Mouse (Mus musculus): Measurements from ENCODE around the gene Tmeff1. TPM values are rescaled to one million over a fixed set of nuclear protein-coding genes. Genes with fewer than 3 reads are reported as not detected.
A peak's percentile ranks its signal among the peaks of the same experiment; 100 is the strongest.

Gene Tmeff1
- polyA plus RNA-seq, 1 experiment: 39.8 TPM

DNA sequence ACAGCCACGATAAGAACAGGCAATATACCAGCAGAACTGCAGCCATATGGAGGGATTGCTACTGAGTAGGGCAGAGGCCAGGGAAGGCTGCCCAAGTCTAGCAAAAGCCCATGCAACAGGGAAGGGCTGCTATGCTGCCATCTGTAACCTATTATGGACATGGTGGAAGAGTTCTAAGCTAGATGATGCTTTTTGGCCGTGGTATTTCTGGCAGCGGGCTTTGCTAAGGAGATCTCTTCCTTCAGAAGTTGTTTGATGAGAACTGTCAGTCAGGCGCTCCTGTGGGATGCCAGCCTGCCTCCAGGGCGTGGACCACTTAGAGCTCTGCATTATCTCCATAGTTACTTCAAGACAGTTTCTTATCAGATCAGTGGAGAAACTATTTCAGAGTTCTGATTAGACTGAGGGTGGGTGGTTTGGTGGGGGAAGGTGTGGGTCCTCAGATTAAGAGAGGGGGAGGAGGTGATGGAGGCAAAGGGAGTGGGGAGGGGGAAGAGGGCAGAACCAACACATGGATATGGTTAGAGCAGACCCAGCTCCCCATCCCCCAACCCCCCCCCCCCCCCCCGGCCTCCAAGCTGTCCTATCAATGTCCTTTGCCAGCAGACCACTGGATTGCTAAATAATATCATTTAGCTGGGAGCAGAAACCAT is 36.5 kb upstream of the Tmeff1 start:
- no peaks in the 10 kb centered on the region for H3K4me1 ChIP-seq (ENCODE audit: control insufficient read depth, insufficient read depth, low read length)
- no peaks in the 10 kb centered on the region for H3K36me3 ChIP-seq (ENCODE audit: control insufficient read depth, insufficient read depth, low read length)
- no peak overlapping the region for H3K27ac ChIP-seq (ENCODE audit: control insufficient read depth, insufficient read depth, low read depth, low read length)
- H3K27me3 ChIP-seq (ENCODE audit: control insufficient read depth, insufficient read depth, low read length): no peaks in the 10 kb centered on the region
- no peak overlapping the region for H3K4me3 ChIP-seq (ENCODE audit: control insufficient read depth, low read depth, low read length)
- TF ChIP-seq POLR2A (IDR thresholded peaks at IDR 0.05; ENCODE audit: control insufficient read depth, low read depth, low read length) (no peak), CTCF (IDR thresholded peaks at IDR 0.05; ENCODE audit: control insufficient read depth, insufficient read depth, insufficient replicate concordance, low read depth, low read length) (no peak)

- H3K27ac ChIP-seq (ENCODE audit: control insufficient read depth, insufficient read depth, low read depth, low read length): no peak overlapping the region
- TF ChIP-seq CTCF (IDR thresholded peaks at IDR 0.05; ENCODE audit: control insufficient read depth, insufficient read depth, insufficient replicate concordance, low read depth, low read length) (no peak), POLR2A (IDR thresholded peaks at IDR 0.05; ENCODE audit: control insufficient read depth, low read depth, low read length) (no peak)
- no peaks in the 10 kb centered on the region for H3K4me1 ChIP-seq (ENCODE audit: control insufficient read depth, insufficient read depth, low read length)
- H3K4me3 ChIP-seq (ENCODE audit: control insufficient read depth, low read depth, low read length): no peak overlapping the region
- no peaks in the 10 kb centered on the region for H3K36me3 ChIP-seq (ENCODE audit: control insufficient read depth, insufficient read depth, low read length)
- no peaks in the 10 kb centered on the region for H3K27me3 ChIP-seq (ENCODE audit: control insufficient read depth, insufficient read depth, low read length)
Measured at GRCm38 (mm10) chr4:48549661-48550060, 35.3 kb upstream of the Tmeff1 start.

- Histone ChIP-seq H3K36me3 (ENCODE audit: control insufficient read depth, insufficient read depth, low read length) (no peaks in the 10 kb centered on the region), H3K4me3 (ENCODE audit: control insufficient read depth, low read depth, low read length) (no peak overlapping the region), H3K27ac (ENCODE audit: control insufficient read depth, insufficient read depth, low read depth, low read length) (no peak overlapping the region), H3K4me1 (ENCODE audit: control insufficient read depth, insufficient read depth, low read length) (no peaks in the 10 kb centered on the region), H3K27me3 (ENCODE audit: control insufficient read depth, insufficient read depth, low read length) (no peaks in the 10 kb centered on the region)
- TF ChIP-seq POLR2A (IDR thresholded peaks at IDR 0.05; ENCODE audit: control insufficient read depth, low read depth, low read length): no peak
- TF ChIP-seq CTCF (IDR thresholded peaks at IDR 0.05; ENCODE audit: control insufficient read depth, insufficient read depth, insufficient replicate concordance, low read depth, low read length): no peak
Measured at GRCm38 (mm10) chr4:48552486-48553064, 32.4 kb upstream of the Tmeff1 start.

GRCm38 (mm10) chr4:48554132-48554531 is 30.8 kb upstream of the Tmeff1 start:
- Histone ChIP-seq H3K27me3 (ENCODE audit: control insufficient read depth, insufficient read depth, low read length) (no peaks in the 10 kb centered on the region), H3K36me3 (ENCODE audit: control insufficient read depth, insufficient read depth, low read length) (no peaks in the 10 kb centered on the region)

GRCm38 (mm10) chr4:48555729-48556128 is 29.2 kb upstream of the Tmeff1 start:
- no peaks in the 10 kb centered on the region for H3K27me3 ChIP-seq (ENCODE audit: control insufficient read depth, insufficient read depth, low read length)
- no peak for TF ChIP-seq POLR2A (IDR thresholded peaks at IDR 0.05; ENCODE audit: control insufficient read depth, low read depth, low read length)
- TF ChIP-seq CTCF (IDR thresholded peaks at IDR 0.05; ENCODE audit: control insufficient read depth, insufficient read depth, insufficient replicate concordance, low read depth, low read length): no peak
- H3K27ac ChIP-seq (ENCODE audit: control insufficient read depth, insufficient read depth, low read depth, low read length): no peak overlapping the region
- H3K36me3 ChIP-seq (ENCODE audit: control insufficient read depth, insufficient read depth, low read length): no peaks in the 10 kb centered on the region
- H3K4me3 ChIP-seq (ENCODE audit: control insufficient read depth, low read depth, low read length): no peak overlapping the region
- H3K4me1 ChIP-seq (ENCODE audit: control insufficient read depth, insufficient read depth, low read length): peaks cover 6% of the 10 kb centered on the region

More at GRCm38 (mm10) chr4:48554132-48554531, 30.8 kb upstream of the Tmeff1 start:
- Histone ChIP-seq H3K27ac (ENCODE audit: control insufficient read depth, insufficient read depth, low read depth, low read length) (no peak overlapping the region), H3K4me1 (ENCODE audit: control insufficient read depth, insufficient read depth, low read length) (no peaks in the 10 kb centered on the region), H3K4me3 (ENCODE audit: control insufficient read depth, low read depth, low read length) (no peak overlapping the region)
- TF ChIP-seq POLR2A (IDR thresholded peaks at IDR 0.05; ENCODE audit: control insufficient read depth, low read depth, low read length) (no peak), CTCF (IDR thresholded peaks at IDR 0.05; ENCODE audit: control insufficient read depth, insufficient read depth, insufficient replicate concordance, low read depth, low read length) (no peak)

- TF ChIP-seq POLR2A (IDR thresholded peaks at IDR 0.05; ENCODE audit: control insufficient read depth, low read depth, low read length) (no peak), CTCF (IDR thresholded peaks at IDR 0.05; ENCODE audit: control insufficient read depth, insufficient read depth, insufficient replicate concordance, low read depth, low read length) (no peak)
- Histone ChIP-seq H3K27ac (ENCODE audit: control insufficient read depth, insufficient read depth, low read depth, low read length) (no peak overlapping the region), H3K36me3 (ENCODE audit: control insufficient read depth, insufficient read depth, low read length) (no peaks in the 10 kb centered on the region), H3K4me1 (ENCODE audit: control insufficient read depth, insufficient read depth, low read length) (peaks cover 12% of the 10 kb centered on the region), H3K27me3 (ENCODE audit: control insufficient read depth, insufficient read depth, low read length) (no peaks in the 10 kb centered on the region), H3K4me3 (ENCODE audit: control insufficient read depth, low read depth, low read length) (peak overlapping the region; percentile 19)
Measured at GRCm38 (mm10) chr4:48559652-48560051, 25.3 kb upstream of the Tmeff1 start.

GRCm38 (mm10) chr4:48561824-48562223 is 23.1 kb upstream of the Tmeff1 start:
- Histone ChIP-seq H3K27me3 (ENCODE audit: control insufficient read depth, insufficient read depth, low read length) (no peaks in the 10 kb centered on the region), H3K4me1 (ENCODE audit: control insufficient read depth, insufficient read depth, low read length) (peaks cover 12% of the 10 kb centered on the region), H3K36me3 (ENCODE audit: control insufficient read depth, insufficient read depth, low read length) (no peaks in the 10 kb centered on the region), H3K4me3 (ENCODE audit: control insufficient read depth, low read depth, low read length) (no peak overlapping the region), H3K27ac (ENCODE audit: control insufficient read depth, insufficient read depth, low read depth, low read length) (no peak overlapping the region)
- TF ChIP-seq POLR2A (IDR thresholded peaks at IDR 0.05; ENCODE audit: control insufficient read depth, low read depth, low read length): no peak
- no peak for TF ChIP-seq CTCF (IDR thresholded peaks at IDR 0.05; ENCODE audit: control insufficient read depth, insufficient read depth, insufficient replicate concordance, low read depth, low read length)
